Mouse (Mus musculus) T-cell, adult 66 days (primary cell): ENCODE results near the gene Faxc. TPM values are rescaled to one million over a fixed set of nuclear protein-coding genes. Genes with fewer than 3 reads are reported as not detected.

ENCODE experiments used
- total RNA-seq, 2 experiments: library from RNA; stranded (reverse); gene quantifications; 3 replicates in 1 of 2; 4 replicates in 1 of 2; pipeline ENCODE4 v1.2.4; 2023

Faxc gene
- under 1 TPM in 1 of 2 experiments, not detected in 1; 0.18 TPM for total RNA-seq

DNA sequence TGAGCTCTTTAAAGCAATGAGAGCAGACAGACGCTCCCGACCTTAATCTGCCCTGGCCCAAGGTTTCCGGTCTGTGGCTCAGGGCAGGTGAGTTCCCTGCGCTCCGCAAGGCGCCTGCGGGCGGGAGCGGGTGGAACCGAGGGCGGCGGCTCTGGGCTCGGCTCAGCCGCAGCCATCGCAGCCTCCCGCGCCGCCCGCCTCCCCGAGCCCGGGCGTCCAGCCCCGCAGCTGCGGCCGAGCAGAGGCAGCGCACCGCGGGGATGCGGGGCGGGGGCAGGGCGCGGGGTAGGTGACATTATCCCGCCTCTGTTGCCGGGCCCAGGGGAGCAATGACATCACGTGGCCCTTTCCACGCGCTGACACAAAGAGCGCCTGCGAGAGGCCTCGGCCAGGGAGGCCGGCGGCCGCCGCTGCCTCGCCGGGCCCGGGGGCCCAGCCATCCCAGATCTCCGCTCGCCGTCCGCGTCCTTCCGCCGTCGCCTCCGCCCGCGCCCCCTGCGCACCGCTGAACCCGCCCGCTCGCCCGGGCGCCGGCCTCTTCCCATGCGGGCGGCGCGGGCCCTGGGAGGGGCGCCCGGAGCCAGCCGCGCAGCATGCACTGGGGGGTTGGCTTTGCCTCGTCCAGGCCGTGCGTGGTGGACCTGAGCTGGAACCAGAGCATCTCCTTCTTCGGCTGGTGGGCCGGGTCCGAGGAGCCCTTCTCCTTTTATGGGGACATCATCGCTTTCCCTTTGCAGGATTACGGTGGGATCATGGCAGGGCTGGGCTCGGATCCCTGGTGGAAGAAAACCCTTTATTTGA, at the start of gene Faxc:
TSS of gene Faxc (plus strand) at position 359 of the 801 bp plus-strand sequence.

Other genes starting within 250 kb of the Faxc start
- not detected for gene Prdm13, start 245.4 kb upstream of the Faxc start, total RNA-seq
- gene Ccnc, start 203.6 kb upstream of the Faxc start, total RNA-seq: 10 to 100 TPM; 22.3 to 25.2 TPM
- 10 to 100 TPM; 29.9 to 32.7 TPM for gene Usp45, start 164.2 kb upstream of the Faxc start, total RNA-seq
- gene Tstd3, start 164.1 kb upstream of the Faxc start, total RNA-seq: 1 to 10 TPM; 4.4 to 6.3 TPM
- 100 to 1,000 TPM; 221 to 235 TPM for gene Pnisr, start 83.7 kb upstream of the Faxc start, total RNA-seq
- 1 to 10 TPM; 3.6 to 3.9 TPM for gene Coq3, start 51.7 kb upstream of the Faxc start, total RNA-seq